Mouse (Mus musculus) cerebellum, adult 2 months (tissue): ENCODE data around the gene Nbas. TPM values are rescaled to one million over a fixed set of nuclear protein-coding genes. Genes with fewer than 3 reads are reported as not detected.

Experiments used
- DNase-seq, 2 experiments: peaks; one replicate each; pipeline ENCODE4 v3.0.0; 2021
- H3K27ac ChIP-seq: fragments of 200-500 bp; 2 replicates; pipeline ENCODE4 v1.5.1; 2012; ENCODE audit warnings: low read length, control low read depth, inconsistent platforms; ENCODE audit not compliant: insufficient read depth
- H3K27me3 ChIP-seq: fragments of 200-500 bp; 2 replicates; pipeline ENCODE4 v1.6.1; 2012; ENCODE audit warnings: inconsistent platforms, mild to moderate bottlenecking, low read length, moderate library complexity; ENCODE audit not compliant: control insufficient read depth, insufficient read depth
- H3K4me1 ChIP-seq: fragments of 200-500 bp; 2 replicates; pipeline ENCODE4 v1.6.1; 2011; ENCODE audit warnings: low read length; ENCODE audit not compliant: control insufficient read depth, insufficient read depth
- H3K4me3 ChIP-seq: fragments of 200-500 bp; replicated peaks from 2 replicates; pipeline ENCODE3; 2011; ENCODE audit warnings: mild to moderate bottlenecking, low read depth, low read length, control low read depth; ENCODE audit not compliant: insufficient read depth
- CTCF ChIP-seq: fragments of 200-500 bp; IDR thresholded peaks from 2 replicates; pipeline ENCODE4 v1.5.1; 2011; ENCODE audit warnings: low read depth, mild to moderate bottlenecking, control low read depth, low read length, moderate library complexity, borderline replicate concordance; ENCODE audit not compliant: insufficient read depth
- POLR2A ChIP-seq: fragments of 200-500 bp; IDR thresholded peaks from 2 replicates; pipeline ENCODE4 v1.6.1; 2011; ENCODE audit warnings: low read length, control low read depth, borderline replicate concordance; ENCODE audit not compliant: insufficient read depth
- WGBS: fragments of 180-500 bp; shearing (Covaris S2); methylation state at CpG from one replicate; pipeline ENCODE4 v1.1.7; 2018; 5-methylcytosine and 5-hydroxymethylcytosine counted together
- polyA plus RNA-seq: library from polyadenylated mRNA; depleted of rRNA; stranded (reverse); fragments of >200 nt; gene quantifications from 2 replicates; pipeline ENCODE4 v1.2.3, GENCODE M21; 2012

Gene Nbas
- polyA plus RNA-seq, 1 experiment: 40.4 TPM

DNA sequence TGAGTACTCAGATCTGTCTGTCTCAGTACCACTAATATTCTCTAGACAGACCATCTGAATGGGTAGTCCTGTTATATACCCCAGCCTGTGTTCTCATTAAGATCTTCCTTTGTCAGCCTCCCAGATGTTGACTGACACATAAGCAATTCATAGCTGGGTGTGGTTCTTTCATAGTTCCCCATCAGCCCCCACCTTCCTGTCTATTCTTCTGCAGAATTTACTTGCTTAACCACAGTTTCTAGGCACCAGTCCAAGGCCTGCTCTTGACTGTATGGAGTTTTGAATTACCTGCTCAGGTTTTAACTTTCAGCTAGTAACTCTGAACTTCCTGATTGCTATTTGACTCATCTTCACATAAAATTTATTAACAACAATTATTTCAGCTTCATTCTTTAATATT, 141.3 kb downstream of the Nbas start:
- no peaks in the 10 kb centered on the region for H3K4me1 ChIP-seq
- TF ChIP-seq CTCF (no peak), POLR2A (no peak)
- no peaks in the 10 kb centered on the region for H3K27me3 ChIP-seq
- DNase-seq: no peak
- no peak overlapping the region for H3K27ac ChIP-seq
- no peak overlapping the region for H3K4me3 ChIP-seq

DNA sequence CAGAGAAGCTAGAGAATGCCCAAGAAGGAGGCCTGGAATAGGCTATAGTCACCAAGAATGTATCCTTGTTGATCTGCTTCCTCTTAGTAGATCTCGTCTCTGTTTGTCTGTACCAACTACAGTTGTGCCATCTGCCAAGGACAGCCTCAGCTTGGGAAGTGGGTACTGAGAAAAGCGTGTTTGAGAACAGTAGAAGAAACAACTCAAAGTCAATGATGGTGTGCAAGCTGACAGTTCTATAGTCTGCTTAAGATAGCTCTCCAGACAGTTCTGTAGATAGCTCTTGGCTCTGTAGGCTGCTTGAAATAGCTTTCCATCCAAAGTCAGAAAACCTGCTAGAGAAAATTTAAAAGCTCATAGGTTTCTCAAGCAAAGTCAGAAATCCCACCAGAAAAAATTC, 149.7 kb downstream of the Nbas start:
- no peak overlapping the region for H3K4me3 ChIP-seq
- no peak overlapping the region for H3K27ac ChIP-seq
- no peaks in the 10 kb centered on the region for H3K4me1 ChIP-seq
- H3K27me3 ChIP-seq: no peaks in the 10 kb centered on the region
- DNase-seq: no peak
- no peak for TF ChIP-seq POLR2A
- TF ChIP-seq CTCF: no peak
- WGBS: 70% methylated on average over 2 of the region's 2 CpGs

DNA sequence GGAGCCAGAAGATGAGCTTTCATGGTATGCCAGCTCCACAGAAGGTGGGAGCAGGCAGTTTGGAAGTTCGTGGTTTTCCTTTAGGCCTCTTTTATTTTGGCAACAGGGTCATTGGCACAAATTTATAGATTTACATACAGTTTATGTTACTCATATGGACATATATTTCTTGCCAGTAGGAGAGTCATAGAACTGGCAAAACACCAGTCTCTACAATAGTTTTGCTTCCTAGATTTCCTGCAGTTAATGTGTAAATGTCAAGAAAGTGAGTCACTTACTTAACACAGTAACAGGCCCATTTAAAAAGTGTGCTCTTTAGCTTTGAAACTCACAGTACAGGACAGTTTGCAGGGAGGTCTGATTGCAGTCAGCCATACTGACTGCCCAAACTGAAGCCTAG, 161.3 kb downstream of the Nbas start:
- no peak for DNase-seq

DNA sequence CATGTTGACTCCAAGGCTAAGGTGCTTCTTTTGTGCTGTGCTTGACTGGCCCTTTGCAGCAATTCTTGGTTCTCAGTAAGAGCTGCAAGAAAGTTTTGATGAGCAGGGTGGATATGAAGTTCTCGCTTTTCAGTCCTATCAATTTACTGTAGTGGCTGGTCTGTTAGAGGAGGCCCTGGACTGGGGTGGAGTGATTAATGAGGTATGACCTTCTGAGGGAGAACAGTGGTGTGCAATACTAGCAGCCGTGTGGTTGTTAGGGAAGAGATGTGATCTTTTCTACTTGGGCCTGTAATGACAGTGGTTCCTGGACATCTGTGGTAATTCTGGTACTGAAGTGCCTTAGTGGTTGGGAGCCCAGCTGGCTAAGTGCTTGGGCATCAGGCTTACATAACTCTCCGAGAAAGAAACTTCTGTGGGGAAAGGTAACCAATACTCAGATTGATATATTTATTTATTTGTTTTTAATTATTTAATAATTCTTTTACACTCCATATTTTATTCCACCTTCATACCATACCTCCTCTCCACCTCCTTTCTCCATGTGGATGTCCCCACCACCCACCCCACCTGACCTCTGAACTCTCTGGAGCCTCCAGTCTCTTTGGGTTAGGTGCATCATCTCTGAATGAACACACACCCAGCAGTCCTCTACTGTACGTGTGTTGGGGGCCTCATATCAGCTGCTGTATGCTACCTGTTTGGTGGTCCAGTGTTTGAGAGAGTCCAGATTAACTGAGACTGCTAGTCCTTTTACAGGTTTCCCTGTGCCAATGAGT, 175.9 kb downstream of the Nbas start:
- 87% methylated on average over 4 of the region's 4 CpGs for WGBS
- no peak overlapping the region for H3K4me3 ChIP-seq
- no peak overlapping the region for H3K27ac ChIP-seq
- TF ChIP-seq POLR2A (no peak), CTCF (no peak)
- no peaks in the 10 kb centered on the region for H3K27me3 ChIP-seq
- no peaks in the 10 kb centered on the region for H3K4me1 ChIP-seq
- no peak for DNase-seq

More for the DNA sequence above, 161.3 kb downstream of the Nbas start:
- no peak for TF ChIP-seq CTCF
- no peak for TF ChIP-seq POLR2A
- H3K27me3 ChIP-seq: no peaks in the 10 kb centered on the region
- no peak overlapping the region for H3K4me3 ChIP-seq
- no peaks in the 10 kb centered on the region for H3K4me1 ChIP-seq
- 24% methylated on average over 1 of the region's 1 CpGs for WGBS
- no peak overlapping the region for H3K27ac ChIP-seq

DNA sequence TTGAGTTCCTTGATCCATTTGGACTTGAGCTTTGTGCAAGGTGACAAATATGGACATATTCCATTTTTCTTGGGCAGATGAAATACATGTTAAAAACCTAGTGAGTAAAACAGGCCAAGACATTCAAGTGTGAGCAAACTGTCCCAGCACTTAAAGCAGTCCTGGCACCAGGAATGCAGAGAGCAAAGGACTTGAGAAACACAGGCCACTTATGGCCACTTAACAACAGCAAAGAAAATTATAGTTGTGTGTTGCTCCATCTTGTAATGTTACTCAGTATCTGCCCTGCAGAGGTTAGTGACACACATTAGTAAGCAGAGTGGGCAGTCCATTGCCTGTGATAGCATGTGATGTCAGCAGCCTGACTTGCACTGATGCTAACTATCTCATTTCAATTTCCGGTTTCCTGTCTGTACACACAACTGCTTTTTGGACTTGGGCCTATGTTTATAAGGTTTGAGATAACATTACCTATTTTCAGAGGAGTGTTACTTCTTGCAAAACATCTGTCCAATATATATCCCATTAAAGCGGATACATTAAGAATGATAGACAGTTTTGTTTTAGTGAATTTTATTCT, 176.6 kb downstream of the Nbas start:
- Histone ChIP-seq H3K4me1 (no peaks in the 10 kb centered on the region), H3K4me3 (no peak overlapping the region), H3K27ac (no peak overlapping the region), H3K27me3 (no peaks in the 10 kb centered on the region)
- no peak for TF ChIP-seq POLR2A
- 93% methylated on average over 2 of the region's 2 CpGs for WGBS
- DNase-seq: no peak

DNA sequence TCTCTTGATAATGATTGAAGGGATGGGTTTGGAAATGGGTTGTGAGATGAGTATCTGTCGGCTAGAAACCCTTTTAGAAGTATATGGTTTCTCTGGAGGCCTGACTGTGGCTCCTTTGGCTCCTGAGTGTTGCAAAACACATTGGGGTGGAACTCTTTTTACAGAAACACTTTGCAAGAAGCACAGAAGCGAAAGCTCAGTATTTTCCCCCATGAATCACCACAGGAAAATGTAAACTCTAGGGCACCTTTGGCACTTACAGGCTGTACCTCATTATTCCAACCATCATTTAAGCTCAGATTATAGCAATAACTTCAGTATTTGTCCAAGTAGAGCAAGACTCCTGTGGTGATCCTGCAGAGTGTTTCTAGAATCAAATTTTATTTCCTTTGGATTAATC, 180.0 kb downstream of the Nbas start:
- TF ChIP-seq CTCF (no peak), POLR2A (no peak)

DNA sequence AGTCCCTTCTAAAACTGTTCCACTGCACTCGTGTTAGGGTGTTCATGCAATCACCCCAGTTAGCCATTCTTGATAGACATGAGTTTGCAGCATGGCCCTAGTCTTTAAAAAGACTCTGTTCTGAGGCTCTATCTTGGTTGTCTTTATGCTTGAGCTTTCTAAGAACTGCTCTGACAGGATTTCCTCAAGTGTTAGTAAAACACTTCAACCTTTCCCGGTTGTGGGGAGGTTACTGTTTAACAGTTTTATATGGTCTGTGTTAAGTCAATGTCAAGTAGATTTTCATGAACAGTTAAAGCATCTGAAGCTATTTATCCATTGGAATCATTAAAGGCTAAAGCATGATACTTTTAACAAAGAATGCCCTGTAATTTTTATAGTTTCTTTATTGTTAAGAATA, 183.1 kb downstream of the Nbas start:
- H3K27me3 ChIP-seq: no peaks in the 10 kb centered on the region
- no peak overlapping the region for H3K4me3 ChIP-seq
- TF ChIP-seq CTCF: no peak
- 95% methylated on average over 2 of the region's 2 CpGs for WGBS
- no peak for DNase-seq
- H3K4me1 ChIP-seq: no peaks in the 10 kb centered on the region
- no peak overlapping the region for H3K27ac ChIP-seq

More for the DNA sequence above, 180.0 kb downstream of the Nbas start:
- Histone ChIP-seq H3K27me3 (no peaks in the 10 kb centered on the region), H3K4me3 (no peak overlapping the region), H3K4me1 (no peaks in the 10 kb centered on the region), H3K27ac (no peak overlapping the region)
- no peak for DNase-seq
- 85% methylated on average over 2 of the region's 2 CpGs for WGBS

DNA sequence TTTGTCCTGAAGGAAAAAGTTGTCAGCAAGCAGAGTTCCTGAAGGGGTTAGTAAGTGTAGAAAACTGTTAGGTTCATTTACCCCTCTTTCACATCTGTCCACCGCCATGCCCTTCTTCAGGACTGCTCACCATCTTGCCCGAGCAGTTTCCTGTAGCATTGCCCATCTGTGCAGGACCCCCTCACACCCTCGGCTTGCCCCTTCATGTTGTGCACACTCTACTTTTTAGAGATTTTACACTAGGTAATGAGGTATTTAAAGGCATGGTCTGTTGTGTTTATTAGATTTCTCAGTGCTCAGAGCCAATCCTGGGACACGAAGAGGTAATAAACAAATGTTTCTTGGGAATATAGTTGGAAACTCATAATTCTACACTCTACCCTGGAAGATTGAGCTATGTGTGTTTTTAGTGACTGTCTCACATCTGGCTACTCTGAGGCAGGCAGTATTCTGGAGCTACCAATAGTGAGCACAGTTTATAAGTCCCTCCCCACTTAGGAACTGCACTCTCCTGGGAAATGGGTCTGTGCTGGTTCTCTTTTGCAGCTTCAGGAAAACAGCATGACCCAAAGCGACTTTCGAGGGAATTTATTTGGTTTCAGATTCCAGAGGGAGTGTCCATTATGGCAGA, 191.4 kb downstream of the Nbas start:
- DNase-seq: no peak
- TF ChIP-seq POLR2A: no peak
- TF ChIP-seq CTCF: no peak
- Histone ChIP-seq H3K27ac (no peak overlapping the region), H3K27me3 (no peaks in the 10 kb centered on the region), H3K4me1 (no peaks in the 10 kb centered on the region), H3K4me3 (no peak overlapping the region)
- 89% methylated on average over 6 of the region's 6 CpGs for WGBS
